Mouse (Mus musculus): ENCODE measurements around the gene Neo1.

DNA sequence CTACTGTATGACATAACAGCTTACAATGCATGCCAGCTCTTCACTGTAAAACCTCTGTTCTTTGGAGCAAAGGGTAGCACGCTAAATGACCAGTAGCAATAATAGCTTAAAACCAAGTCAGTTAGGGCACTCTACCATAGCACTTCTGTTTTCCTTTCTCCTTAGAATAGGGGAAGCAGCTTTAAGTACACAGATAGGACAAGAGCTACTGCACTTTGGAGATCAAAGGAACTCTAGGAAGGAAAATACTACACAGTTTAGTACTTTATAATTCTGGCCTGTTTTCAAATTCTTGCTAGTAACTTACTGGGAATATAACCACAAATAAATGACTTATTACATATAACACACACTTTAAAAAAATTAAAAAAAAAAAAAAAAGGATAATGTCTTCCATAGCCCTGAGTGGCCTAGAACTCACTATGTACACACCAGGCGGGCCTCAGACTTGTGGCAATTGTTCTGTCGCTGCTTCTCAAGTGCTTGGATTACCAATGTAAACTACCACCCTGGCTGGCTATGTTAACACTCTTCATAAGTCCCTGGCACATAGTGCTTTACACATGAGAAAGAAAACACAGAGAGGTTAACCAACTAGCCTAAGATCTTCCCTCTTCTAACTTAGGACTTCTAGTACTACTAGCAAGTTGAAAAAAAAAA, 20.1 kb downstream of the Neo1 start:
- no peak for TF ChIP-seq CTCF (IDR thresholded peaks at IDR 0.05; ENCODE audit: control insufficient read depth, insufficient read depth, insufficient replicate concordance, low read depth, low read length)
- no peak for TF ChIP-seq POLR2A (IDR thresholded peaks at IDR 0.05; ENCODE audit: control insufficient read depth, low read depth, low read length)
